Mouse (Mus musculus): ENCODE data around the gene Ip6k3. TPM values are rescaled to one million over a fixed set of nuclear protein-coding genes. Genes with fewer than 3 reads are reported as not detected.
A peak's percentile ranks its signal among the peaks of the same experiment; 100 is the strongest.

Ip6k3 gene
- polyA plus RNA-seq, 1 experiment from 2014 or later = 0.11 TPM

- Histone ChIP-seq H3K4me2 (no peak overlapping the region), H3K9ac (ENCODE audit: low read depth, low read length) (no peak overlapping the region), H3K4me3 (ENCODE audit: low read depth, low read length) (no peak overlapping the region), H3K4me1 (replicated peaks; ENCODE audit: control insufficient read depth, insufficient read depth, low read length) (peaks cover under 1% of the 10 kb centered on the region; the same call in 1 of the 2 replicates), H3K27ac (ENCODE audit: low read depth, low read length) (no peak overlapping the region), H3K36me3 (ENCODE audit: control insufficient read depth, insufficient read depth, low read length) (no peaks in the 10 kb centered on the region), H3K9me3 (ENCODE audit: control insufficient read depth, low read length) (no peaks in the 10 kb centered on the region), H3K27me3 (replicated peaks; ENCODE audit: control insufficient read depth, insufficient read depth, low read length) (peaks cover 11% of the 10 kb centered on the region; the same call in 1 of the 2 replicates)
- 63% methylated on average over 9 of the region's 9 CpGs for WGBS
- DNase-seq (ENCODE audit: low spot score) (no peak), ATAC-seq (replicated peaks; ENCODE audit: low FRiP score) (no peak)
These were observed 27.3 kb downstream of the Ip6k3 start for GRCm38 (mm10) chr17:27140262-27140661.

DNA sequence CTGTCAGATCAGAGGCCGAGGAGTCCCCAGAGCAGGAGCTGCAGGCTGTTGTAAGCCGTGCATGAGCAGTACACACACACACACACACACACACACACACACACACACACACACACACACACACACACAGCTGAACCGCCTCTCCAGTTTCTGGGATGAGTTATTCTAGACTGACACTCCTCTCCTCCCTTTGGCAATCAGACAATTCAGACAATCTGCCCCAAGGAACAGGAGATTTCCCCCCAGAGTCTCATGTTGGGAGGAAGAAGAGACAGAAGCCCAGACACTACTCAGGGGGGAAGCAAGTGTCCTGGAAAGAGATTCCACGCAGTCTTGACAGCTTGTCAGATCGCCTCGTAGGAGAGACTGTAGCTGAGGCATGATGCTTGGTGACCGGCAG is 28.3 kb downstream of the Ip6k3 start:
- Histone ChIP-seq H3K36me3 (ENCODE audit: control insufficient read depth, insufficient read depth, low read length) (no peaks in the 10 kb centered on the region), H3K4me2 (no peak overlapping the region), H3K27me3 (replicated peaks; ENCODE audit: control insufficient read depth, insufficient read depth, low read length) (peaks cover 12% of the 10 kb centered on the region; the same call in 1 of the 2 replicates), H3K27ac (ENCODE audit: low read depth, low read length) (no peak overlapping the region), H3K9ac (ENCODE audit: low read depth, low read length) (no peak overlapping the region), H3K4me3 (ENCODE audit: low read depth, low read length) (no peak overlapping the region), H3K9me3 (ENCODE audit: control insufficient read depth, low read length) (no peaks in the 10 kb centered on the region), H3K4me1 (replicated peaks; ENCODE audit: control insufficient read depth, insufficient read depth, low read length) (peaks cover 7% of the 10 kb centered on the region)
- DNase-seq (ENCODE audit: low spot score) (no peak), ATAC-seq (replicated peaks; ENCODE audit: low FRiP score) (no peak)
- 64% methylated on average over 7 of the region's 7 CpGs for whole genome bisulfite sequencing

GRCm38 (mm10) chr17:27138396-27138795 is 29.2 kb downstream of the Ip6k3 start:
- H3K4me3 ChIP-seq (ENCODE audit: low read depth, low read length) = no peak overlapping the region
- peaks cover 10% of the 10 kb centered on the region; the same call in 1 of the 2 replicates for H3K27me3 ChIP-seq (replicated peaks; ENCODE audit: control insufficient read depth, insufficient read depth, low read length)
- no peak overlapping the region for H3K9ac ChIP-seq (ENCODE audit: low read depth, low read length)
- ATAC-seq (replicated peaks; ENCODE audit: low FRiP score) (no peak), DNase-seq (ENCODE audit: low spot score) (no peak)
- H3K9me3 ChIP-seq (ENCODE audit: control insufficient read depth, low read length) = no peaks in the 10 kb centered on the region
- 79% methylated on average over 9 of the region's 9 CpGs for WGBS
- no peak overlapping the region for H3K4me2 ChIP-seq
- no peak overlapping the region for H3K27ac ChIP-seq (ENCODE audit: low read depth, low read length)
- no peaks in the 10 kb centered on the region for H3K36me3 ChIP-seq (ENCODE audit: control insufficient read depth, insufficient read depth, low read length)
- peaks cover 7% of the 10 kb centered on the region for H3K4me1 ChIP-seq (replicated peaks; ENCODE audit: control insufficient read depth, insufficient read depth, low read length)

GRCm38 (mm10) chr17:27134715-27135114 is 32.9 kb downstream of the Ip6k3 start:
- DNase-seq (ENCODE audit: low spot score) = no peak
- H3K4me2 ChIP-seq = no peak overlapping the region
- no peak overlapping the region for H3K27ac ChIP-seq (ENCODE audit: low read depth, low read length)
- peaks cover 3% of the 10 kb centered on the region; the same call in 1 of the 2 replicates for H3K36me3 ChIP-seq (ENCODE audit: control insufficient read depth, insufficient read depth, low read length)
- no peaks in the 10 kb centered on the region for H3K9me3 ChIP-seq (ENCODE audit: control insufficient read depth, low read length)
- H3K9ac ChIP-seq (ENCODE audit: low read depth, low read length) = 0 out of 2 replicates have a peak overlapping the region, but pooled peaks have one; percentile 1
- peaks cover 5% of the 10 kb centered on the region; the same call in 1 of the 2 replicates for H3K27me3 ChIP-seq (replicated peaks; ENCODE audit: control insufficient read depth, insufficient read depth, low read length)
- WGBS = 26% methylated on average over 3 of the region's 3 CpGs
- H3K4me3 ChIP-seq (ENCODE audit: low read depth, low read length) = no peak overlapping the region
- no peak for ATAC-seq (replicated peaks; ENCODE audit: low FRiP score)
- H3K4me1 ChIP-seq (replicated peaks; ENCODE audit: control insufficient read depth, insufficient read depth, low read length) = peaks cover 30% of the 10 kb centered on the region

- Histone ChIP-seq H3K9me3 (ENCODE audit: control insufficient read depth, low read length) (no peaks in the 10 kb centered on the region), H3K4me2 (peak overlapping the region; percentile 50), H3K9ac (ENCODE audit: low read depth, low read length) (peak overlapping the region; percentile 76), H3K4me3 (ENCODE audit: low read depth, low read length) (peak overlapping the region; percentile 77), H3K36me3 (ENCODE audit: control insufficient read depth, insufficient read depth, low read length) (peaks cover 3% of the 10 kb centered on the region; the same call in 1 of the 2 replicates), H3K27ac (ENCODE audit: low read depth, low read length) (peak overlapping the region; percentile 70; the same call in 1 of the 2 replicates), H3K4me1 (replicated peaks; ENCODE audit: control insufficient read depth, insufficient read depth, low read length) (peaks cover 32% of the 10 kb centered on the region), H3K27me3 (replicated peaks; ENCODE audit: control insufficient read depth, insufficient read depth, low read length) (peaks cover 5% of the 10 kb centered on the region; the same call in 1 of the 2 replicates)
- peak; percentile 48 for ATAC-seq (replicated peaks; ENCODE audit: low FRiP score)
- no peak for DNase-seq (ENCODE audit: low spot score)
- 24% methylated on average over 9 of the region's 9 CpGs for WGBS
These were observed 33.4 kb downstream of the Ip6k3 start for GRCm38 (mm10) chr17:27134187-27134586.

DNA sequence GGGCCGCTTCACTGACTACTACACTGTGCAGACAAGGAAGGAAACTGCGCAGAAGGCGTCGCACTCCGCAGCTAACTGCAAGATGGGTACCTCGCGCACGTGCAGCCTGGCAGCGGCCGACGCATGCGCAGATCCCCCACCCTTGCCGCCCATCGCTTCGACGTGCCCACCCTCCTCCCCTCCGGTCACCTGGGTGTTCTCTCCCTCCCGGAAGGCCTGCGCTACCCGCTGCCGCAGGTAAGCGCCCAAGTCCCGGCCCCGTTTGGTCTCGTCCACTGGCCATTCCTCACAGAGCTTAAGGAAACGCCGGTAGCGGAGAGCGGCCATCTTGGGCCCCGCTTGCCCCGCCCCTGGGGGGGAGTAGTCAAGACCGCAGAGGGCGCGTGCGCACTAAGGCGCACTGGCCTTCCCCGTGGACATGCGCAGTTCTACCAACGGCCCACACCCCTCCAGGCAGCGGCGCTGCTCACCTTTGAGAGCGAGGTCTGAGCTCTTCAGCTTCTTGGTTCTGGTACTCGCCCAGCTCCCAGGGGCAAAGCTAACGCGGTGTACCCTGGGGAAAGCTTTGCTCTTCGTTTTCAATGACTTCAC is 33.9 kb downstream of the Ip6k3 start, which contains the start of gene Uqcc2:
Gene Uqcc2, minus strand, starts transcription at position 366 of the 591 bp plus-strand sequence.
- DNase-seq (ENCODE audit: low spot score) (peak; percentile 97), ATAC-seq (replicated peaks; ENCODE audit: low FRiP score) (peak; percentile 94)
- Histone ChIP-seq H3K27me3 (replicated peaks; ENCODE audit: control insufficient read depth, insufficient read depth, low read length) (peaks cover 5% of the 10 kb centered on the region; the same call in 1 of the 2 replicates), H3K9me3 (ENCODE audit: control insufficient read depth, low read length) (no peaks in the 10 kb centered on the region), H3K4me2 (peak within 1 kb of the TSS; percentile 50), H3K27ac (ENCODE audit: low read depth, low read length) (peak within 1 kb of the TSS; percentile 70), H3K36me3 (ENCODE audit: control insufficient read depth, insufficient read depth, low read length) (peaks cover 3% of the 10 kb centered on the region; the same call in 1 of the 2 replicates), H3K4me1 (replicated peaks; ENCODE audit: control insufficient read depth, insufficient read depth, low read length) (peaks cover 32% of the 10 kb centered on the region), H3K9ac (ENCODE audit: low read depth, low read length) (peak within 1 kb of the TSS; percentile 76), H3K4me3 (ENCODE audit: low read depth, low read length) (peak within 1 kb of the TSS; percentile 77)
- WGBS = under 1% methylated on average over 46 of the region's 46 CpGs

DNA sequence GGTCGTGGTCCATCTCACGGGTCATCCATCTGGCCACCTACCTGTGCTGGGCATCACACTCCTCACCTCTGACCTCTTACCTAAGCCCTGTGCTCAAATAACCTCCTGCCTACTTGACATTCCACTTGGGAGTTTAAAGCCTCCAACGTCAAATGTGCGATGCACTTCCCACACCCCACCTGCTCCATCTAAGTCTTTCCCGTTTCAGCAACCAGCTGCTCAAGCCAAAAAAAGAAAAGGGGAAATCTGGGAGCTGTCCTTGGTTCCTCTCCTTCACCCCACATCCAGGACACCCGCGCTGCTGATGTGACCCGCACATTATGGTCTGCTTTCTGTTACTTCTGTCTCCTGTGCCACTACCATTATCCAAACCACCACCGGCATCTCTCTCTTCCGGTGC is 35.4 kb downstream of the Ip6k3 start:
- Histone ChIP-seq H3K9me3 (ENCODE audit: control insufficient read depth, low read length) (no peaks in the 10 kb centered on the region), H3K36me3 (ENCODE audit: control insufficient read depth, insufficient read depth, low read length) (peaks cover 3% of the 10 kb centered on the region; the same call in 1 of the 2 replicates), H3K4me1 (replicated peaks; ENCODE audit: control insufficient read depth, insufficient read depth, low read length) (peaks cover 32% of the 10 kb centered on the region), H3K27me3 (replicated peaks; ENCODE audit: control insufficient read depth, insufficient read depth, low read length) (0 out of 2 replicates have a peak, but pooled peaks cover 2% of the 10 kb centered on the region), H3K4me2 (peak overlapping the region; percentile 50; the same call in 1 of the 2 replicates), H3K4me3 (ENCODE audit: low read depth, low read length) (no peak overlapping the region), H3K9ac (ENCODE audit: low read depth, low read length) (no peak overlapping the region), H3K27ac (ENCODE audit: low read depth, low read length) (no peak overlapping the region)
- 87% methylated on average over 10 of the region's 10 CpGs for WGBS
- no peak for DNase-seq (ENCODE audit: low spot score)
- ATAC-seq (replicated peaks; ENCODE audit: low FRiP score) = no peak

DNA sequence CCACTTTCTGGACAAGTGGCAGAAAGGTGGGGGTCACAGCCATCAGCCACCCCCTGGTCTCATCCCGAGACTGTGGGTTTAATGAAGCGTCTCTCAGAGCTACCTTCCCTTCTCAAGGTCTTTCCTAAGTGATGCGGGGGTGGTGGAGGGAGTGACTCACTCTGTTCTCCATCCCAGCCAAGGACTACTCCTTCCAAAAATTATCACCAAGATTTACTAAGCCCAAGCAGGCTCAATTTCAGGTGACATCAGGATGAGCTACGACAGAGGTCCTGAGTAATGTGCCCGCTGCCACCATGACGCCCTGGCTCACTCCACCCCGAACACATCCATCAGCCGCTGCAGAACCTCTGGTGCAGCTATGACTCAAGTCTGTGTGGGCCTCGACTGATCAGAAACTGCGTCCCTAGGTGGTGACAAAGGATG is 36.3 kb downstream of the Ip6k3 start:
- DNase-seq (ENCODE audit: low spot score) (no peak), ATAC-seq (replicated peaks; ENCODE audit: low FRiP score) (no peak)
- Histone ChIP-seq H3K9ac (ENCODE audit: low read depth, low read length) (no peak overlapping the region), H3K9me3 (ENCODE audit: control insufficient read depth, low read length) (no peaks in the 10 kb centered on the region), H3K4me3 (ENCODE audit: low read depth, low read length) (no peak overlapping the region), H3K27me3 (replicated peaks; ENCODE audit: control insufficient read depth, insufficient read depth, low read length) (0 out of 2 replicates have a peak, but pooled peaks cover 2% of the 10 kb centered on the region), H3K4me1 (replicated peaks; ENCODE audit: control insufficient read depth, insufficient read depth, low read length) (peaks cover 32% of the 10 kb centered on the region), H3K4me2 (no peak overlapping the region), H3K36me3 (ENCODE audit: control insufficient read depth, insufficient read depth, low read length) (peaks cover 3% of the 10 kb centered on the region; the same call in 1 of the 2 replicates), H3K27ac (ENCODE audit: low read depth, low read length) (no peak overlapping the region)
- WGBS = 88% methylated on average over 10 of the region's 10 CpGs

Measured in liver, embryonic 11.5 days (tissue).